ENCODE assay signal across 19 mouse cellular contexts in genomic region chr10:79057370-79057769, GRCm38 (mm10). TPM values are rescaled to one million over a fixed set of nuclear protein-coding genes. Genes with fewer than 3 reads are reported as not detected.
"Had no signal": no experiment of that assay in that cellular context is flagged by ENCODE, and none has a peak within 500 bp of the region (broad histone marks: within the 10 kb centered on the region; RNA-seq: fewer than 3 reads in every experiment).

No protein-coding gene starts in this region.

RNA-seq across cellular contexts. Expression of gene Olfr57, which starts 28.8 kb away (rescaled TPM):
- polyA plus RNA-seq: gonadal fat pad, adult 2 months; heart, adult 2 months; heart, embryonic 11.5 days; heart, embryonic 13.5 days; heart, postnatal 0 days; intestine, embryonic 14.5 days; intestine, embryonic 16.5 days; kidney, adult 2 months; kidney, embryonic 15.5 days; kidney, postnatal 0 days; large intestine, adult 2 months; limb, embryonic 15.5 days; liver, embryonic 15.5 days had no signal

RNA-seq across cellular contexts. Expression of gene Olfr1351, which starts 45.1 kb away (rescaled TPM):
- polyA plus RNA-seq: gonadal fat pad, adult 2 months; heart, adult 2 months; heart, embryonic 11.5 days; heart, embryonic 13.5 days; heart, embryonic 15.5 days; heart, postnatal 0 days; hindbrain, embryonic 11.5 days; hindbrain, embryonic 13.5 days; hindbrain, embryonic 15.5 days; intestine, embryonic 14.5 days; intestine, embryonic 16.5 days; kidney, adult 2 months; kidney, embryonic 15.5 days; kidney, postnatal 0 days; large intestine, adult 2 months; limb, embryonic 11.5 days; limb, embryonic 13.5 days; limb, embryonic 15.5 days; liver, embryonic 15.5 days had no signal
